Mouse (Mus musculus): Measurements from ENCODE around the gene Aoc1.

Gene Aoc1

DNA sequence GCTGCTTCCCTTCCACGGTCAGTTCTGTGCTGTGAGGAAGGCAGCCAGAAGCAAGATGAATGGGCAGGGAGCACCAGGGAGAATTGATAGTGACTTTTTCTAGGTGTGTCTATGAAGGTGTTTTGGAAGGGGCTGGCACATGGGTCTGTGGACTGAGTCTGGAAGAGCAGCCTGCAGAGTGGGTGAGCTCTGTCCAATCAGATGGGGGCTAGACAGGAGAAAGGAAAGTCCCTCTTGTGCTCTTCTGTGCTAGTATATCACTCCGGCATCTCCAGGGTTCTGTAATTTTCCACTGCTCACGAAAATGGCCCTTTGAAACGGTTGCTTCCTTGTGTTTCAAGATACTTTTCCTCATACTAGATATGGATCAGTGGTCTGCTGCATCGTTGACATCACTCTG lies at the start of gene Aoc1:
Gene Aoc1, plus strand, starts transcription at position 301 of the 400 bp plus-strand sequence.
- no peak for DNase-seq (ENCODE audit: low read depth, low spot score)

DNA sequence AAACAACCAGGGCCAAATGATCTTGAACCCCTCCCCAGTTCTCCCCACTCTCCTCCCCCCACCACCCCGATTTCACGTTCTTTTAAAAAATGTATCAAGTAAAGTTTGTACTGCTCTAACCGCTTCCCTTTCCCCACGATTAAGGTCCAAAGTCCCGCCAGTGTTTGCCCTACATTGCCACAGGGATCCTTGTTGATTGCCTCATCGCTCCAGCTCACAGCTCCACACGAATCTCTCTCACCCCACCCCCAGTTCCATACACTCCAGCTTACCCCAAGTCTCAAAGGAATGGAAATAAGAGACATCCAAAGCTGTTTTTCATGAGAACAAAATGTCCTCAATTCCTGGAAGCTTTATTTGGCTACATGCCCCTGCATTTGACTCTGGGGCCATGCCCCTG lies 47.7 kb upstream of the Aoc1 start:
- no peak for DNase-seq (ENCODE audit: low read depth, low spot score)

DNA sequence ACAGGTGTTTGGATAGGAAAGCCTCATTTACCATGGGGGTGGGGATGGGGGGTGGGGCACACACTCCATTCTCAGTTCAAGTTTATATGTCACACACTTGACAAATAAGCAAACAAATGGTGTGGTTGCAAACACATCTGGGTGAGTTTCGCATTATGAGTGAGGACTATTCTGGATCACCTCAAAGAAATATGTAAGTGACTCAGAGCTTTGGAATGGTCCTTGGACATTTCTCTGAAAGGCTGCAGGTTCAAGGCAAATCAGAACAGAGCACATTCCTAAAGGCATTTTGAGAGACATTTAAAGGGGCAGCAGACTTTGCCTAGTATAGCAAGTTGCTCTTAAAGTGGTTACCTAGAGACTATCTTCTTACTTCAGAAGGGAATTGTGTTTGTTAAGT lies 43.7 kb upstream of the Aoc1 start:
- DNase-seq (ENCODE audit: low read depth, low spot score): no peak

DNA sequence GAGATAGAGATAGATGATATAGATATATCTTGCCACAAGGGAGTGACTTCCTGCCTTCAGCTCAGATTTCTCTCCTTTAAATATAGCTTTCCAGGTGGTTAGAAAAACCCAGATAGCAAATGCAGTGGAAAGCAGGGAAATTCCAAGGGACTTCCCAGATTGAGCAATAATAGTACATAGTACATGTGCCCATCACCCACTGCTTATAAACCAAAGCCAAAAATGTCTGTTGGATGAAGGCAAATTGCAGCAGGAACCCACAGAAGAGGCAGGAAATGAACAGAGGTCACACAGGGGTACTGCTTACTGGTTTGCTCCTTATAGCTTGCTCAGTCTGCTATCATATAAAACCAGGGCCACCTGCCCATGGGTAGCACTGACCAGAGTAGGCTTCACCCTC lies 43.0 kb upstream of the Aoc1 start:
- DNase-seq (ENCODE audit: low read depth, low spot score): no peak

DNA sequence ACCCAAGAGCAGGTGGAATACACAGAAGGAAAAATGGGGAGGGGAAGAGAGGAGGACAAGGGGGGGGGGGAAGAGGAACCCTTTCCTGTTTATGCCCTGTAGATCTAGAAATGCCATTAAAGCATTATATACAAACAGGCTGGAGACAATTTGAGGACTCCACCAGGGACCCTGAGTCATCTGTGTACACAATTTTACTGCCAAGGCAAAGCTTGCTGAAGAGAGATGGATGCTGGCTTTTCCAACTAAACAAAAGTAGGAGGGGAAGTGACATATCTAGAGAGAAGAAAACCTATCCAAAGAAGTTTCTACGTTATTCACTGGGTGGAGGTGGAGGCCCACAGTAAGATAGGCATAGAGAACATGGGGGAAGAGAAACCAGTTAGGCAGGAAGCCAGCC lies 42.5 kb upstream of the Aoc1 start:
- no peak for DNase-seq (ENCODE audit: low read depth, low spot score)

DNA sequence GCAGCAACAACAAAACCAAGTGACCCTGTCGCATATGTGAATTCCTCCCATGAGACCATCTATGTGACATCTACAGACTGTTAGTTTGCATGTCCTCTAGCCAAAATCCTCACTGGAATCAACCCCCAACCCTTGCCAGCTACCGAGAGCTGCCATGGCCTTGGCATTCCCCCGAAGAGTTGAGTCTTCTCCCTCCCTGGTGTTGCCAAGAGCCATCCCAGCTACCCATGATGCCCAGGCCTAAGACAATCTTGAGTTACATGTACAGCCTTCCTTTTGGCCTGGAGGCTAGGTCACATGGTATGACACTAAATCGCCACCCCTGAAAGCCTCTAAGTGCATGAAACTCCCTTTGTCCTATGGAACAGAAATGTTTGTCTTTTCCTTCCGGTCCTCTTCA lies 41.6 kb upstream of the Aoc1 start:
- no peak for DNase-seq (ENCODE audit: low read depth, low spot score)

DNA sequence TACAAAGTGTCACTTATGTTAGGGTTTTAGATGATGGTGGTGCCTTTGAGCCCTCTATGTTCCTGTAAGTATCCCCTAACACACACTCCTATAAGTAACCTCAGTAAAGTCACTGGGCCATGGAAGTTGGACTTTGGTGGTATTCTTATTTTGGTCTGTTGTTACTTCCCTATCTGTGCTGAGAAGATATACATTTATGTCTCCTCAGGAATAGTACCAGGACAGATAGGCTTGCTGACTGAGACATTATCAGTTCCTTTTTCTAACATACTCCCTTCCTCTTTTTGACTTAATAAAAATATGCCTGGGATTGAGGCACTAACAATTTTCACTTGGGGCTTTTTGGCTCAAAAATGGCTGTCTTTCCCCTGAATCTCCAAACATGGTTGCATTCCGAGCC lies 40.3 kb upstream of the Aoc1 start:
- DNase-seq (ENCODE audit: low read depth, low spot score): no peak

DNA sequence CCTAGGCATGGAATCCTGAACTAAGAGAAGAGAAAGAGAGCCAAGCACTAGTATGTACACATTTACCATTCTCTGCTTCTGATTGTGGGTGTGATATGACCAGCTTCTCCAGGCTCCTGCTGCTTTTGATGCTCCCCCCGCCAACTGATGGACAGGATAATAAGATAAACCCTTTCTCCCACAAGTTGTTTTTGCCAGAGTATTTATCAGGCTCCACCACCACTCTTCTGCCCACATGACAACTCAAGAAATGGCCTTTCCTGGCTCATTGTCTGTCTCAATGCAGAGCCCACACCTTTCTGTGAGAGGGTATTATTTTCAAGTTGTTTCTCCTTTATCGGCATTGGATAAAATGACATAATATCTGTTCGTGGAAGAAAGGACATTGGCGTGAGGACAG lies 39.2 kb upstream of the Aoc1 start:
- DNase-seq (ENCODE audit: low read depth, low spot score): no peak

DNA sequence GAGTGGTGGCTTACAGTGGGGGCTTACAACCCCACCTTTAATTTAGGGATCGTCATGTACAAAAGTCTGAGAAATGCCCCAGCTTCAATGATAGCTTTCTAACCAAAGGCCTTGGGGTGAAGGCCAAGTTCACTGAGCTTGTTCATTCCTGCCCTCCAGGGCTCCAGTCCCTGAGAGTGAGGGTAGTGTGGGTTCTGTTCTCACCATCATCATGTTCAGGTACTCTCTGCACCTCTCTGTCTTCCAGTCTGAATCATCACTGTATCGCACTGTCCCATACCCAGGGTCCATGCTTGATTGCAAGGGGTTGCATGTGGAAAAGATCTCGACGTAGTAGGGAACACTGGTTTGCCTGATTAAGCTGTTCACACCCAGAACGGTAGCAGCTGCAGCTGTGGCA lies 37.5 kb upstream of the Aoc1 start:
- DNase-seq (ENCODE audit: low read depth, low spot score): no peak

DNA sequence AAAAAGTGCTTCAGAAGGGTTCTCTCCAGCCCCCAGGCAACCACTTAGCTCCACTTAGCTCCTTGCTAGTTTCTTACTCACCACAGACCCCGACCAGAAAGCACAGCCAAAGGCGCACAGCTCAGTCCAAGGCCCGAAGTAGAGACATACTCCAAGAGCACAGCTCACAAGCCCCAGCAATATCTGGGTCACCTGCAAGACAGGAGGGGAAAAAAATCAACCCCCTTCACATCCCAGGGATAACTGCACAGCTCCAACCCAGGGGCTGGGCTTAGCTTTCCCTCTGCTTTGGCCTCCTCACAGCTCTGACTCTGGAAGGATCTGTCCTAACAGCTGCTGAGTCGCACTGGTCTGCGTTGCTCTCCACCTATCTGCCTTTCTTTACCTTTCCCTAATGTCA lies 36.5 kb upstream of the Aoc1 start:
- no peak for DNase-seq (ENCODE audit: low read depth, low spot score)

DNA sequence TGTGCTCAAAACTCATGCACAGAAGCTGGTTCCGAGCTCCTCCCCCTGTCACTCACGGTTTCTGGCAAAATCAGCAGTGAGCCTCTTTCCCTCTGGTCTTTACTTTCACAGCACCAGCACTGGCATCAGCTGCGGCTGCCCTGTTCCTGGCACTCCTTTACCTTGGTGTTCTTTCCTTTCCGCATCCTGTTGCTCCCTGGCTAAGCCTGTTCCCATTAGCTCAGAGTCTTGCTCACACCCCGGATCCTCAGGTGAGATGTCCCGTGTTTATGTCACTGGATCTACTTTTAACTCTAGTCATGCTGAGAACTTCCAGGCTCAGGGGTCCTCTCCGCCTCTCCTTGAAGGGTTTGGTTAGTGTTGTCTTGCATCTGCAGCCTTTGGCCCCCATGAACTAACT lies 35.2 kb upstream of the Aoc1 start:
- DNase-seq (ENCODE audit: low read depth, low spot score): no peak

DNA sequence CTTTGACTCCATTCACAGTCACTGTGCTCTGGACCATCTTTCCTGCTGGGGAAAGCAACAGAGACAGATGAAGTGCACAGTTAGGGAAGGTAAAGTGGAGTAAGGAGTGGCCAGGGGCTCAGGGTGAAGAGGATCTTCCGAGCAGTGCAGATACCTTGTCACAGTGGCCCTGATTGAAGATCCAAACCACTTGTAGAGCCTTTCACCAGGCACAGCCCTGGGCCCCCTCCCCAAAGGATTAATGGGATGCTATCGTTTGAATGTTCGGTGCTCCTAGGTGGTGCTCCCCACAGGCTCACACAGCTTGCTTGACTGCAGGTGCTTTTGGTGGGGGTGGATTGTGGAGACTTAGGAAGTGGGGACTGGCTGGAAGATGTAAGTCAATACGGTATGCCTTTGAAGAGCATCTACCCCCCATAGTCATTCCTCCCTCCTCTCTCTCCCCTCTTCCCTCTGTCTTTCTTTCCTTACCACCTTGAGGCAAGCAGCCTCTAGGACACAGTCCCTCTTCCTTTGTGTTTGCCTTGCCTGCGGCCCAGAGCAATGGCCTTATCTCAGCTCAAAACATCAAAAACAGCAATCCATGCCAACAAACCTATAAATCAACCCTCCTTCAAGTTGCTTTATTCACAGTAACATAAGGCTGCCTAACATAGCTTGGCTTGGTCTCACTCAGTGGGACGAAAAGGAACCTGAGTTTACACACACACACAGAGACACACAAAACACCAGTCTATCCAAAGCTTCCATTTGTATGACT lies 34.2 kb upstream of the Aoc1 start:
- no peak for DNase-seq (ENCODE audit: low read depth, low spot score)

DNA sequence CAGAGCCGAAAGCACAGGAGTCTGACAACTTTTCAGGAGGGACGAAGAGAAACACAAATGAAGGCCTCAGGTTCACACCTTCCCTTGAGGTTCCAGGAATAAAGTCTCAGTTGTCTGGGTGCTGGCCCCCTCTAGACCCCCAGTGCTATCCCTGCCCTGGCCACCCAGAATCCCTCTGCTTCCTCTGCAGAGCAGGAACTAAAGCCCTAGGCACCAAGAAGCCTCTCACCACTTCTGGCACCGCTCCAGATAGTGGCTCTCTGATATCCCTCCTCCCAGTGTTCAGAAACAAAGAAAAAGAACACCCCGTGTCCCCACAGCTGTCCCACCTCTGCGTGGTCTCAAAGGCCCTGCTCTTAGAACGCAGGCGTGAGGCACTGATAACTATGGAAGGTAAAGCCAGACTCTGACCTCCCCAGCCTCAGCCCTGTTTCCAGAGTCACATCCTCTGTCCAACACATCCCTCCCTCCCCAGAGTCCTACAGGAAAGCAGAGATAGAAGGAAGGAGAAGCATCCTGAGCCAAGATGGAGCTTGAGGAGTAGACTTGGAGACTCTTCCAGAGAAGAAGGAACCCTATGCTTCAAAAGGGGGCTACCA lies 32.2 kb upstream of the Aoc1 start, which contains the start of gene Tmem176a:
Gene Tmem176a, plus strand, starts transcription at position 549 of the 599 bp plus-strand sequence.
- no peak for DNase-seq (ENCODE audit: low read depth, low spot score)

DNA sequence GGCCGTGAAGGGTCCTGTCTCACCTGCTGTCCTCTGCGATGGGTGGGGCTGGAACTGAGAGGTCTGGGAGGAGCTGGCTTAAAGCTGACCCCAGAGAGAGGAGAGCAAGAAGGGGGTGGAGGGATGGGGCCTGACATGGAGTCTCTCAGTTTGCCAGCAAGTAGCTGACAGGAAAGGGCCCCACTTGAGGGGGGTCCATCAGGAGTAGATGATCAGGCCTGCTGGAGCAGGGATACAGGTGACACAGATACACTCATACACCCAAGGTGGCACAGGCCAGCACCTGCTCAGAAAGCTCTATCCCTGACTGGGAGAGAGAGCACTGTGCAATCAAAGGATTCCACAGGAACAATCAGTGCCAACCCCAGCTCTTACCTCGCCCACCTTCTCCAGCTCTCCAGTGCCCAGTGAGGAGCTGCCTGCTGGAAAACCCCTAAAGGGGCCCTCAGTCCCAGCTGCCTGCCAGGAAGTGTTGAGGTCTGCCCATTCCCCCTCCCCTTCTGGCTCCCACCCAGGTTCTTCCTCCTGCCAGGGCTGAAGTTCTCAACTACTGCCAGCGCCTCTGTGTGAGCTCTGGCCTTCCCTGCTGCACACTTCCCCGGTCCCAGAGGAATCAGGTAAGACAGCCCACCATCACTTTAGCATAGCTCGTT lies 31.6 kb upstream of the Aoc1 start, which contains the start of gene Tmem176b:
Gene Tmem176b, minus strand, starts transcription at position 524 of the 653 bp plus-strand sequence.
- no peak for DNase-seq (ENCODE audit: low read depth, low spot score)

DNA sequence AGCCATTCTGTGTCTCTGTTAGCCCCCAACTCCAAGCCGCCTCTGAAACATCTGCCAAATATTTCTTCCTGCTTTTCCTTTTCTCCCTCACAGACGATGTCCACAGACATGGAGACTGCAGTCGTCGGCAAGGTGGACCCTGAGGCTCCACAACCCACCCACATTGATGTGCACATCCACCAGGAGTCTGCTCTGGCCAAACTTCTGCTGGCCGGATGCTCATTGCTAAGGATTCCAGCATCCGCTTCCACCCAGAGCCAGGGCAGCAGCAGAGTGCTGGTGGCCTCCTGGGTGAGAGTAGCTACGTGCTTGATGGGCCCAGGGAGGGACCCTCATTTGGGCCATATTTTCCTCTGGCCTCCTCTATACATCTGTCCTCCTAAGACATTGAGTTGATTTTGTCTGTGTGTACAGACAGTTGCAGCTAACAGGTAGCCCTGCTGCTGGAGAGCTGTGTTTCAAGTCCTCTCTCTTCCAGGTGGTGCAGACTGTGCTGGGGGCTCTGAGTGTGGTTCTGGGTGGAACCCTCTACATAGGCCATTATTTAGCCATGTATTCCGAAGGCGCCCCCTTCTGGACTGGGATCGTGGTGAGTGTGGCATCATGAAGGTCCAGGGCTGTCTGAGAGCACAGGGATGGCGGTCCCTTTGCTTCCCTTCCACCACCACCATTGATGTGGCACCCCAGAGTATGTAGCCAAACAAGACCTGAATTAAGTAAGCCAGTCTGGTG lies 30.4 kb upstream of the Aoc1 start:
- DNase-seq (ENCODE audit: low read depth, low spot score): no peak

DNA sequence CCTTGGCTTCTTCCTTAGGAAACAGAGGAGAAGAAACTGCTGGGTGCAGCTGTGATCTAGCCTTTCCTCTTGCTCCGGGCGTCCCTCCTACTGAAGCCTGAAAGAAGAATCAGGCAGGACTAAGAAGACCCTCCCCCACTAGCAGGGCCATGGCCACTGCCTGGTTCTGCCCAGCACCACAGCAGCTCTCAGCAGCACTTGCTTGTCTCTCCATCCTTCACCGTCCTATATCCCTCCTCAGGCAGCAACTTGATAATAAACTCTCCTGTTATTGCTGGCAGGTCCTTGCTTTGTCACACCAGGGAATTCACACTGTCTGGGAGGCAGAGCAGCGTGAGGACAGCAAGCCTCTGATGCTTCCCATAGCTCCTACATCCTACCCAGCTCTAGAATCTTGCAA lies 27.6 kb upstream of the Aoc1 start:
- DNase-seq (ENCODE audit: low read depth, low spot score): no peak

DNA sequence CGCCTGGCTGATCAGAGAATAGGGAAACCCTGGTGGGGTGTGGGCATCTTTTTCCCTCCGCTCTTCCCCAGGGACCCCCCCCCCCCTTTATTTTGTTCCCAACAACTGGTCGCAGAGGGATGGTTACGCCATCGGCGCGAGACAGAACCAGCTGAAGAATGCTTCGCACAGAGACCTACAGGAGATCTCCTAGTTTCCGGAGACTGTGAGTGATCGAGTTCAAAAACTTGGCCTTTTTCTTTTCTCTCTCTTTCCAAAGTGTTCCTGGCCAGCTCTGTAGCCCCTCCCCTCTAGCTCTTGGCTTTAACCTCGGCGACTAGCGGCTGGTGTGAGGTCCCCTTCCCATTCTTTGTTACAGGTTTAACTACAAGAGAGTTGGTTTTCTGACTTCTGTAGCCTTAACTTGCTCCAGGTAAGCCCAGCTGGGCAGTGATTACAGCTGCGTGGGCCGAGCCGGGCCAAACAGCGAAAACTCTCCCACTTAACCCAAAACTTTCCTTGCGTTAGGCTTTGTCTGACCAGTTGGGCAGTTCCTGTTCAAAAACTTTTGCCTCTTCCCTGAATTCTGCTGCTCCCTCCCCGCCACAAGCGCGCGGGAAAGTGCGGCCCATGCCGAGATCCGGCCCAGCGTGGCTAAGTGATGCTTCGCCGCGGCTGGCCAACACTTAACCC lies 20.7 kb upstream of the Aoc1 start:
- DNase-seq (ENCODE audit: low read depth, low spot score): no peak

DNA sequence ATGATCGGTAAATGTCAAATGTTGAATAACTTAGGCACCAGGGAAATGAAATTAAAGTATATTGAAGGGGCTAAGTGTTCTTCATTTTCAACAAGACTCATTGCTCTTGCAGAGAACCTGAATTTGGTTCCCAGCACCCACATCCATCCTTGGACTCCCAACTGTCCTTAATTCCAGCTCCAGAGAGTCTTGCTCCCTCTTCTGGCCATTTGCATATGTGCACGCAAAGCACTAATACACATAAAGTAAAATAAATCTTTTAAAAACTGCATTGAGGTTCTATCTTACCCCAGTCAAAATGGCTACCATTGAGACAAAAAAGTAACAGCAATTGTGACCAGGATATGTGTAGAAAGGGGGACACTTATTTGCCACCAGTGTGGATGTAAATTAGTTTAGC lies 18.5 kb upstream of the Aoc1 start:
- DNase-seq (ENCODE audit: low read depth, low spot score): no peak

DNA sequence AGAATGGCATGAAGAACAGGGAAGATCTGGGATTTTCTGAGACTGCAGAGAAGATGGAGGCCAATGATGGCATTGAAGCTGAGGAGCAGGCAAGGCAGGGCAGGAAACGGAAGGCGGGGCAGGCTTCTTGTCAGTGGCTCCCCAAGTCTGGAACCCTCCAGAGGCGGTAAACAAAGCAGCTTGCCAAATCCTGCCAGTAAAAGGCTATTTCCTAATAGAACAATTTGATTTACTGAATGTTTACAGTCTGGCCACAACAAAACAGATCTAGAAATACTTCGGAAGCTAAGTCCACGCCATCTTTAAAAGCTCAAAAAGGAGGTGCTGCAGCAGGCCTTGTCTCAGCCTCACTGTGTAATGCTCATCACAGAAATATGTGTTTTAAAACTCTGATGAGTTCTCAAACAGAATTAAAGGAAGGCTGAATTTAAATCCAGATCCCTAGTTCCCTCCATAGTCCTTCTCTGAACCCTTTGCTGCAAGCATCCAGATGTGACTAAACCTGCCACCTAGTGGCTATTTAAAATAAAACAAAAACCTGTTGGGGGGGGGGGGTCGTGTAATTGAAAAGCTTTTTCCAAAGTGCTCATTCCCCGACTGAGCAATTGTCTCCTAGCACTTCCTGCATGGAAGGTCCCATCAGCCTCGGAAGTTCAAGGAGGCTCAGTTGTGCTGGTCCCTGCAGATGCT lies 14.9 kb upstream of the Aoc1 start:
- no peak for DNase-seq (ENCODE audit: low read depth, low spot score)

DNA sequence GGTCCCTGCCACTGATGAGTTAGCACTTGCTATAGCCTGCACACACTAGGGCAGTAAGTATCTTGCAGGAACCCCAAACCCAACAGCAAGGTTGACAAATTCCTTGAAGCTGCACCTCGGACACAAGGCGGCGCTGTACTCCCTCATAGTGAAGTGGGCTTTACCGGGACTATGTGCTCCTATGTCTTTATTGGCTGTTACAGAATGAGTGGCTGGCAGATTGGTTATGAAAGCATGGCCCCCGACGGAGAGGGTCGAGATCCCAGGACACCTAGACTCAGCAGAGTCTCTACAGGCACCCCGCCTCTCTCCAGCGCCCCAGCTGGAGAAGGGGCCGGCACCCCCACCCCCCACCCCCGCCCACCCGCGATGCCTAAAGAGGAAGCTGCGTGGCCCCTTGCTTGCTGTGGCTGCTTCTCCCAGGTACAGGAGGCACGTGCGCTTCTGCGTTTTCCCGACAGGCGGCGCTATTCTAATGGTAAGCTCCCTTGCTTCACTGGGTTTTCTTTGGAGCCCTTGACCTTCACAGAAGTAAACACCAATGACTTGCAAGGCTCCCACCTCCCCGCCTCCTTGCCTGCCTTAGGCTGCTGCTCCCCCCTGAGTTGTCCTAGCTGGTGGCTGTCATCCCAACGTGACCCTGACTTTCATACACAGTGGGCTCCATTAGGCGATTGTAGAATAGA lies 12.4 kb upstream of the Aoc1 start:
- peak; percentile 68 for DNase-seq (ENCODE audit: low read depth, low spot score)

DNA sequence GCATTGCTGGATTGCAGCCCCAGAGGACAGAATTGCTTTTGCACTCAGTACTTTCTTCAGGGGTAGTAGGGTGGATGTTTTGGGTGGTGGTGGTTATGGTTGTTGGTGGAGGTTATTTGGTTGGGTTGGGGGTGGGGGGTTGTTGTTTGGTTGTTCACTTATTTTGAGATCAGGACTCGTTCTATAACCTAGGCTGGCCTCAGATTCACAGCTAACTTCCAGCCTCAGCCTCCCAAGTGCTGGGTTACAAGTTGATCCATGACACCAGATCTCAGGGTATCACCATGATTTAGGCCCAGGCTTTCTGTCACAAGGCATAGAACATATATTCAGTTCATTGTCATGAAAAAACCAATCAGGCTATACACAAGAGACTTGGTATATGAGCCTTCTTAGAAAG lies 11.8 kb upstream of the Aoc1 start:
- DNase-seq (ENCODE audit: low read depth, low spot score): no peak
